Mouse (Mus musculus): ENCODE measurements around the gene Cotl1.

- no peak for TF ChIP-seq GATA1 (IDR thresholded peaks at IDR 0.05; ENCODE audit: low read length)
- TF ChIP-seq TAL1 (IDR thresholded peaks at IDR 0.05; ENCODE audit: low read length): no peak
These were observed 3.5 kb downstream of the Cotl1 start for GRCm38 (mm10) chr8:119836831-119837230.

All from erythroblast, embryonic 14.5 days (primary cell).